ENCODE assay signal across 8 mouse cellular contexts in genomic region chr11:80300551-80301315, GRCm38 (mm10). TPM values are rescaled to one million over a fixed set of nuclear protein-coding genes. Genes with fewer than 3 reads are reported as not detected.
DNase-seq lines count a peak whose midpoint lies in the region; ATAC-seq lines count a peak whose summit lies in the region.

Gene Rhbdl3, plus strand, starts transcription at chr11:80300912.

- H3K4me3 ChIP-seq in forebrain, embryonic 13.5 days, result peak within 1 kb of the TSS; percentile 84

- peak; percentile 61 for ATAC-seq in forebrain, embryonic 13.5 days

- peak within 1 kb of the TSS; percentile 89 for H3K9ac ChIP-seq in forebrain, embryonic 13.5 days

- intact Hi-C loops in heart, postnatal 25 days (cut with DNase I), result no loop called here

- H3K27me3 ChIP-seq in forebrain, embryonic 13.5 days, result no peaks in the 10 kb centered on the region

- DNase-seq in CD4-positive, CD25-positive, alpha-beta regulatory T cell, adult 2 months (ENCODE audit: low read depth, low spot score), result peak; percentile 79
- peak; percentile 78 for DNase-seq in adrenal gland, postnatal 25 days
- peak; percentile 33 for DNase-seq in heart, postnatal 25 days (ENCODE audit: low spot score)
- peak; percentile 58 for DNase-seq in layer of hippocampus, adult 18-20 months (ENCODE audit: low spot score in 2 of 2)
- DNase-seq in lung, adult 18-20 months, result peak; percentile 51 to 60
- peak; percentile 38 for DNase-seq in ovary, postnatal 10 days (ENCODE audit: low spot score)
- DNase-seq in thymus, postnatal 36 days, result peak; percentile 56 to 64

- peaks cover 19% of the 10 kb centered on the region; the same call in 1 of the 2 replicates for H3K36me3 ChIP-seq in forebrain, embryonic 13.5 days (ENCODE audit: poor library complexity, severe bottlenecking)

- H3K4me2 ChIP-seq in forebrain, embryonic 13.5 days, result peak within 1 kb of the TSS; percentile 88

- 0 out of 2 replicates have a peak, but pooled peaks cover 4% of the 10 kb centered on the region for H3K9me3 ChIP-seq in forebrain, embryonic 13.5 days (replicated peaks)

- WGBS in forebrain, embryonic 13.5 days, result under 1% methylated on average over 66 of the region's 81 CpGs

- H3K27ac ChIP-seq in forebrain, embryonic 13.5 days, result peak within 1 kb of the TSS; percentile 87

- H3K4me1 ChIP-seq in forebrain, embryonic 13.5 days, result peaks cover 45% of the 10 kb centered on the region

RNA-seq across cellular contexts. Expression of gene Rhbdl3, which starts in this region (rescaled TPM):
- 3.3 and 3.8 TPM in 2 replicates for total RNA-seq in adrenal gland, postnatal 25 days (2021)
- 24.9 and 27.5 TPM in 2 replicates for polyA plus RNA-seq in forebrain, embryonic 13.5 days (2015; fragmentation: Nextera tagmentation; extraction: Ambion mirVana)
- total RNA-seq in heart, postnatal 25 days (2021), result 1 to 10 TPM; 7.0 to 7.5 TPM
- 10 to 100 TPM; 29.7 to 29.8 TPM for total RNA-seq in layer of hippocampus, adult 18-20 months (2021)

Comparison
In these comparisons a context has a peak if more than half of its experiments do, and no peak if none do; other contexts are left out.
1. Peak in every context shown above with its lines: DNase-seq, ATAC-seq, H3K4me3 ChIP-seq and H3K27ac ChIP-seq.